Mouse (Mus musculus) stomach, postnatal 0 days (tissue): ENCODE data around the gene Rgs16. TPM values are rescaled to one million over a fixed set of nuclear protein-coding genes. Genes with fewer than 3 reads are reported as not detected.

Source experiments
- ATAC-seq: fragments of 200-750 bp; cut with Nextera tagmentation; 2 replicates; pipeline ENCODE4 v1.8.0; 2017; ENCODE audit not compliant: low FRiP score, low TSS enrichment
- DNase-seq: peaks from one replicate; pipeline ENCODE4 v3.0.0-alpha.2; 2016; ENCODE audit warnings: low spot score
- H3K27ac ChIP-seq: fragments of 300-500 bp; sonication (generic); replicated peaks from 2 replicates; pipeline ENCODE4 v1.5.1; 2014; ENCODE audit warnings: mild to moderate bottlenecking, control low read depth
- H3K27me3 ChIP-seq: fragments of 300-500 bp; sonication (generic); 2 replicates; pipeline ENCODE4 v1.6.1; 2014; ENCODE audit warnings: low read length; ENCODE audit not compliant: control insufficient read depth, insufficient read depth
- H3K36me3 ChIP-seq: fragments of 300-500 bp; sonication (generic); 2 replicates; pipeline ENCODE4 v1.6.1; 2014; ENCODE audit warnings: low read length, mixed read lengths; ENCODE audit not compliant: control insufficient read depth, insufficient read depth
- H3K4me1 ChIP-seq: fragments of 300-500 bp; sonication (generic); replicated peaks from 2 replicates; pipeline ENCODE4 v1.6.1; 2014; ENCODE audit warnings: antibody characterized with exemption; ENCODE audit not compliant: control insufficient read depth, insufficient read depth
- H3K4me2 ChIP-seq: fragments of 300-500 bp; sonication (generic); replicated peaks from 2 replicates; pipeline ENCODE4 v1.6.1; 2014; ENCODE audit warnings: low read depth, mild to moderate bottlenecking, control low read depth, moderate library complexity
- H3K4me3 ChIP-seq: fragments of 300-500 bp; sonication (generic); 2 replicates; pipeline ENCODE4 v1.5.1; 2014; ENCODE audit warnings: low read depth, low read length, control low read depth
- H3K9ac ChIP-seq: fragments of 300-500 bp; sonication (generic); 2 replicates; pipeline ENCODE4 v1.6.1; 2014; ENCODE audit warnings: mild to moderate bottlenecking, low read length, control low read depth, mixed read lengths
- H3K9me3 ChIP-seq: fragments of 300-500 bp; sonication (generic); 2 replicates; pipeline ENCODE4 v1.6.1; 2016; ENCODE audit warnings: low read length; ENCODE audit not compliant: control insufficient read depth
- CTCF ChIP-seq: IDR thresholded peaks from 2 replicates; pipeline ENCODE4 v1.5.1; 2016; ENCODE audit warnings: antibody characterized with exemption, low read depth, mild to moderate bottlenecking, moderate library complexity
- EP300 ChIP-seq: optimal IDR thresholded peaks from 2 replicates; pipeline ENCODE3; 2016; ENCODE audit warnings: antibody characterized with exemption
- WGBS: fragments of 180-500 bp; shearing (Covaris S2); extraction: QIAGEN DNeasy Blood & Tissue Kit; methylation state at CpG from one replicate; pipeline ENCODE4 v1.1.7; 2014; 5-methylcytosine and 5-hydroxymethylcytosine counted together
- polyA plus RNA-seq: library from polyadenylated mRNA; unstranded; fragments of >200 nt; fragmentation: Nextera tagmentation; extraction: Ambion mirVana; gene quantifications from 2 replicates; pipeline ENCODE4 v1.2.1, GENCODE M21; 2015

The Rgs16 gene
- polyA plus RNA-seq, 1 experiment from 2014 or later, result 2.7 TPM

DNA sequence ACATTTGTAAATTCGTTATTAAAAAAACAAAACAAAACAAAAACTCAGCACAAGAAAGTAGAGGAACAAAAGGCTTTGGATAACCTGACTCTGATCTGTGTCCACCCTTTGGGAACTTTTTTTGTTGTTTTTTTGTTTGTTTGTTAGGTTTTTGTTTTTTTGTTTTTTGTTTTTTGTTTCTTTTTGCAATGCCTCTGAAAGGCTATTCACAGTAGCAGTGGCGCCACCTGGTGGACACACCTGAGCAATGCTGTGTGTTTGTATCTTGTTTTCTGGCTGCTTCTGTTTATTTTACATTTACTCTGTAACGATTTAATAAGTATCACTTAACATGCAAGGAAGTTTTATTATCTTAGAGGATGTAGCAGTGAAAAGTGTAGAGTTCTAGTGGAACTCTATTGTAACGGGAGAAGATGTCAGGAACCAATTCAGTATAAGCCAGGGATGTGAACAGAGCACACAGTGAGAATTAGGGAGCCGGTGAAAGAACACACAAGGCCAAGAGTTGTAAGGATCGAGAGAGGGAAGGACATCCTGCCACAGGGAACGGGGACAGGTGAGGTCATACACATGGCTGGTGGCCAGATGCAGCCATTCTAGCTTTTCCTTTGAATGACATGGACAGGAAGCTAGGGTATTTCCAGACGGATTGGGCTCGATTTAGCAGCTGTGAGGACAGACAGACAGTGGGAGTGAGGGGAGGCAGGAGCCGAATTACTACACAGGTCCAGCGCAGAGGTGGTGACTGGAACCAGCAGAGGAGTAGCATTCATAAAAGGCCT lies 2.4 kb downstream of the Rgs16 start:
- no peaks in the 10 kb centered on the region for H3K9me3 ChIP-seq
- DNase-seq (peak; percentile 72), ATAC-seq (no peak)
- WGBS, result 48% methylated on average over 11 of the region's 11 CpGs
- H3K27me3 ChIP-seq, result peaks cover 3% of the 10 kb centered on the region; the same call in 1 of the 2 replicates
- no peak overlapping the region for H3K4me3 ChIP-seq
- no peak overlapping the region for H3K27ac ChIP-seq
- H3K4me2 ChIP-seq, result no peak overlapping the region
- H3K36me3 ChIP-seq, result no peaks in the 10 kb centered on the region
- TF ChIP-seq EP300 (no peak), CTCF (peak; percentile 97)
- H3K9ac ChIP-seq, result no peak overlapping the region
- peaks cover 2% of the 10 kb centered on the region; the same call in 1 of the 2 replicates for H3K4me1 ChIP-seq

DNA sequence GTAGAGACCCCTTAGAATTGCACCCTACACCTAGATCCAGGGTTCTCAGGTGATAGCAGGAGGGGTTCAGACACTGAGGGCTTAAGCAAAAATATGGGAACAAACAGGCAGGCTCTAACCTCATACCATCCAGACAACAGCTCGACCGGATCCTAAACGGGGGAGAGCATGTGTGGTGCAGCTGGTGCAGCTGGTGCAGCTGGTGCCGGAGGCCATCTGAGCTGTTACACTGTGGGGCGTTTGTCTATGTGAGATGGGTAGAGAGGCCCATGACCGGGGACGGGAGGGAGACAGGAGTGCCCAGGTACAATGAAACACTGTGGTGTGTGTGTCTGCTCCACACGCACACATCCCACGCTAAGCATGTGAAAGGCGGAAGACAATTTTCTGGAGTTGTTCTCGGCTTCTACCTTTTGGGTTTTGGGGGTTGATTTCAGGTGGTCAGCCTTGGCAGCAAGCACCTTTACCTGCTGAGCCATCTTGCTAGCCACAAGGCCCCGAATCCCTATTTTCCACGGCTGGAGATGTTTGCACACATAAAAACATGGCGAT lies 6.0 kb downstream of the Rgs16 start:
- ATAC-seq, result no peak
- DNase-seq, result no peak
- Histone ChIP-seq H3K9me3 (no peaks in the 10 kb centered on the region), H3K9ac (no peak overlapping the region), H3K4me3 (no peak overlapping the region), H3K4me2 (no peak overlapping the region), H3K4me1 (no peaks in the 10 kb centered on the region), H3K27me3 (no peaks in the 10 kb centered on the region), H3K36me3 (no peaks in the 10 kb centered on the region), H3K27ac (no peak overlapping the region)
- no peak for TF ChIP-seq CTCF
- TF ChIP-seq EP300, result no peak
- WGBS, result 81% methylated on average over 14 of the region's 14 CpGs

DNA sequence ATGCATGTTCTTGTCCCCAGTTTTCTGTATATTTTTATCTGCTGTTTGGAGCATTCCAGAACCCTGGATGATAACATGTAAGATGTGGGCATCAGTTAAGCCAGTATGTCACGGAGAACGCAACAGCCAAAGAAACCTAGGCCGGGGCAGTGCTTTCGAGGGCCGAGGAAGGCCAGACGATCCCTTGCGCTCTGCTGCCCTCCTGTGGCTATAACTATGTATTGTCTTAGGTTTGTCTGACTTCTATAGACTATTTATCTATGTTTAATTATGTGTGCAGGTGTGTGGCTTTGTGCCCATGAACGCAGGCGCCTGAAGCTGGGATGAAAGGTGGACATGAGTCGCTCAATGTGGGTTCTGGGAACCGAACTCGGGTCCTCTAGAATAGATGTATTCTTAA lies 6.6 kb downstream of the Rgs16 start:
- 6% methylated on average over 12 of the region's 12 CpGs for WGBS
- no peak overlapping the region for H3K27ac ChIP-seq
- no peaks in the 10 kb centered on the region for H3K4me1 ChIP-seq
- peak; percentile 12; the same call in 1 of the 2 replicates for ATAC-seq
- no peak overlapping the region for H3K9ac ChIP-seq
- no peaks in the 10 kb centered on the region for H3K27me3 ChIP-seq
- peak; percentile 93 for TF ChIP-seq CTCF
- TF ChIP-seq EP300, result no peak
- no peaks in the 10 kb centered on the region for H3K36me3 ChIP-seq
- H3K9me3 ChIP-seq, result no peaks in the 10 kb centered on the region
- no peak overlapping the region for H3K4me2 ChIP-seq
- H3K4me3 ChIP-seq, result no peak overlapping the region
- DNase-seq, result peak; percentile 78

DNA sequence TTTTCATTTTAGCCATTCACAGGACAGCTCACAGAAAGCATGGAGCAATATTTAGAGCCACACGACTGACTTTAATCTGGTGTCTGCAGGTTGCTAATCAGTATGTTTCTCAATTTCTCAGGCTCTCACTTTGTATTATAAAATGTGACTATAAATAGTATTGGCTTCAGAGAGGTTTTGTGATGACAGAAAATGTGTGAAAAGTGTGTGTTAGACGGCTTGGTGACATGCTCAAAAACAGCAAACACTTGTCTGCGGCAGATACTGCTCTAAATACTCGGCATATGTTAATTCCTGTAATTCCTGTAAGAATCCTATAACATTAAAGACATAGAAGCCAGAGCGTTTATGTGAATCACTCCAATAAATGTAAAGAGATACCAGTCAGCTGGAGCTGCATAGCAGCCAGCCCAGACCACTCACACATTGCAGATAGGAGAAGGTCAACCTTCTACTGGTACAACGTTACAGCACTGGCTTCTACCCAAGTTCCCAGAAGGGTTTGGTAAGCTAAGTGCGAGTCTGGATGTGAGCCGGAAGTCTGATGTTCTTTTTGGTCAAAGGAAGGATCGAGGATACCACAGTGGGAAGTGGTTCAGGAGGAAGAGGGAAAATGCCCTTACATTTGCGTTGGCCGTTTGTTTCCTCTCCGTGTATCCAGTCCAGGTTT lies 7.8 kb downstream of the Rgs16 start:
- no peak for ATAC-seq
- H3K36me3 ChIP-seq, result no peaks in the 10 kb centered on the region
- H3K9ac ChIP-seq, result no peak overlapping the region
- 51% methylated on average over 12 of the region's 12 CpGs for WGBS
- no peak for TF ChIP-seq EP300
- TF ChIP-seq CTCF, result no peak
- no peak overlapping the region for H3K4me3 ChIP-seq
- H3K9me3 ChIP-seq, result no peaks in the 10 kb centered on the region
- no peak for DNase-seq
- peak overlapping the region; percentile 1 for H3K4me2 ChIP-seq
- H3K4me1 ChIP-seq, result no peaks in the 10 kb centered on the region
- H3K27ac ChIP-seq, result no peak overlapping the region
- no peaks in the 10 kb centered on the region for H3K27me3 ChIP-seq

DNA sequence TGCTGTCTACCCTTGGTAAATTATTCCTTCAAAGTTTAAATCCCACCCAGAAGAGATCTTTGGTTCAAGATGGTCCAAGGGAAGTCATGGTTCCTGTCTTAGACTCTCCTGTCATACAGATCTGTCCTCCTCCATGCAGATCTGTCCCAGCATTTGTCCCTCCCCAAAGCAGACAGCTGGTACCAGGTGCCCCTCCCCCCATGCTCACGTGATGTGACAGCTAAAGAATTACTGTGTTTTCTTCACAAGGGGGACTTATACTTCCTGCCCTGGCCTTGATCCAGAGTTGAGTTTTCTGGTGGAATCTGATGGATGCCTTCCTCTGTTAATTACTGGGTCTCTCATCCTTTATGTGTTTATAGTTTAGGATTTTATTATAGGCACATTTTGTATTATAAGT lies 8.4 kb downstream of the Rgs16 start:
- DNase-seq (peak; percentile 36), ATAC-seq (no peak)
- Histone ChIP-seq H3K4me3 (no peak overlapping the region; the same call in 1 of the 2 replicates), H3K27ac (no peak overlapping the region), H3K4me1 (no peaks in the 10 kb centered on the region), H3K9ac (no peak overlapping the region), H3K4me2 (peak overlapping the region; percentile 63; the same call in 1 of the 2 replicates), H3K9me3 (no peaks in the 10 kb centered on the region), H3K27me3 (no peaks in the 10 kb centered on the region), H3K36me3 (no peaks in the 10 kb centered on the region)
- 4% methylated on average over 1 of the region's 1 CpGs for WGBS
- TF ChIP-seq EP300, result no peak
- TF ChIP-seq CTCF, result no peak
